Mouse (Mus musculus) hindbrain, embryonic 14.5 days (tissue): ENCODE results near the gene Ptdss2. TPM values are rescaled to one million over a fixed set of nuclear protein-coding genes. Genes with fewer than 3 reads are reported as not detected.
A peak's percentile ranks its signal among the peaks of the same experiment; 100 is the strongest.

Experiments
- ATAC-seq: fragments of 200-750 bp; cut with Nextera tagmentation; 2 replicates; pipeline ENCODE4 v1.8.0; 2017; ENCODE audit warnings: moderate number of reproducible peaks, mild to moderate bottlenecking, moderate TSS enrichment, moderate library complexity; ENCODE audit not compliant: low FRiP score
- DNase-seq: peaks from one replicate; pipeline ENCODE4 v3.0.0-alpha.2; 2015; ENCODE audit warnings: low spot score
- H3K27ac ChIP-seq: fragments of 300-500 bp; sonication (generic); 2 replicates; pipeline ENCODE4 v1.5.1; 2014; ENCODE audit warnings: mild to moderate bottlenecking, moderate library complexity
- H3K27me3 ChIP-seq: fragments of 300-500 bp; sonication (generic); 2 replicates; pipeline ENCODE4 v1.6.1; 2014; ENCODE audit warnings: mild to moderate bottlenecking, low read length, mixed read lengths; ENCODE audit not compliant: control insufficient read depth, insufficient read depth
- H3K36me3 ChIP-seq: fragments of 300-500 bp; sonication (generic); replicated peaks from 2 replicates; pipeline ENCODE4 v1.6.1; 2014; ENCODE audit not compliant: control insufficient read depth, insufficient read depth
- H3K4me1 ChIP-seq: fragments of 300-500 bp; sonication (generic); replicated peaks from 2 replicates; pipeline ENCODE4 v1.6.1; 2014; ENCODE audit warnings: antibody characterized with exemption, low read length, mixed read lengths; ENCODE audit not compliant: control insufficient read depth, insufficient read depth
- H3K4me2 ChIP-seq: fragments of 300-500 bp; sonication (generic); replicated peaks from 2 replicates; pipeline ENCODE4 v1.6.1; 2014; ENCODE audit warnings: mild to moderate bottlenecking, moderate library complexity
- H3K4me3 ChIP-seq: fragments of 300-500 bp; sonication (generic); replicated peaks from 2 replicates; pipeline ENCODE4 v1.5.1; 2014; ENCODE audit warnings: mild to moderate bottlenecking, low read length
- H3K9ac ChIP-seq: fragments of 300-500 bp; sonication (generic); 2 replicates; pipeline ENCODE4 v1.6.1; 2014
- H3K9me3 ChIP-seq: fragments of 300-500 bp; sonication (generic); 2 replicates; pipeline ENCODE4 v1.6.1; 2016; ENCODE audit warnings: low read length; ENCODE audit not compliant: control insufficient read depth
- WGBS: fragments of 180-500 bp; shearing (Covaris S2); extraction: QIAGEN DNeasy Blood & Tissue Kit; methylation state at CpG from one replicate; pipeline ENCODE4 v1.1.7; 2014; 5-methylcytosine and 5-hydroxymethylcytosine counted together
- polyA plus RNA-seq: library from polyadenylated mRNA; unstranded; fragments of >200 nt; fragmentation: Nextera tagmentation; extraction: Ambion mirVana; gene quantifications from 2 replicates; pipeline ENCODE4 v1.2.1, GENCODE M21; 2014

The Ptdss2 gene
- 86.1 and 92.0 TPM in 2 replicates for polyA plus RNA-seq

- Histone ChIP-seq H3K4me3 (peak within 1 kb of the TSS; percentile 54), H3K9me3 (no peaks in the 10 kb centered on the region), H3K36me3 (no peaks in the 10 kb centered on the region), H3K9ac (peak within 1 kb of the TSS; percentile 76), H3K27ac (peak within 1 kb of the TSS; percentile 77), H3K27me3 (no peaks in the 10 kb centered on the region), H3K4me2 (peak within 1 kb of the TSS; percentile 61), H3K4me1 (0 out of 2 replicates have a peak, but pooled peaks cover 4% of the 10 kb centered on the region)
- DNase-seq (no peak), ATAC-seq (no peak)
- WGBS = 54% methylated on average over 14 of the region's 14 CpGs
Observed at GRCm38 (mm10) chr7:141122245-141122644, at the start of gene Ptdss2. Gene Ptdss2, plus strand, starts transcription at chr7:141122382.

DNA sequence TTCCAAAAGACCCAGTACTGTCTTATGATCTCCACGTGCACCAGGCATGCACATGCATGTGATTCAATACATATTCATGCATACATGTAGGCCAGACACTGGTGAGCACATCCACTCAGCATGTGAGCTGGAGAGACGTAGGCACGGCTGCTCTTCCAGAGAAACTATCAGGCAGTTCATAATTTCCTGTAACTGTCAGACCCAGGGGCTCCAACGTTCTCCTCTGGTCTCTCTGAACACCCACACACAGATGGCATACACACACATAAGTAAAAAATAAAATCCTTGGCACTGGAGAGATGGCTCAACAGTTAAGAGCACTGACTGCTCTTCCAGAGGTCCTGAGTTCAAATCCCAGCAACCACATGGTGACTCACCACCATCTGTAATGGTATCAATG lies 48.4 kb upstream of the Ptdss2 start:
- 85% methylated on average over 4 of the region's 4 CpGs for WGBS
- no peak overlapping the region for H3K27ac ChIP-seq
- peaks cover 3% of the 10 kb centered on the region for H3K27me3 ChIP-seq
- DNase-seq (no peak), ATAC-seq (no peak)
- peaks cover 10% of the 10 kb centered on the region for H3K36me3 ChIP-seq
- H3K4me2 ChIP-seq = no peak overlapping the region
- H3K9me3 ChIP-seq = no peaks in the 10 kb centered on the region
- no peak overlapping the region for H3K4me3 ChIP-seq
- H3K4me1 ChIP-seq = peaks cover 3% of the 10 kb centered on the region; the same call in 1 of the 2 replicates
- no peak overlapping the region for H3K9ac ChIP-seq

GRCm38 (mm10) chr7:141077841-141078240 lies 44.3 kb upstream of the Ptdss2 start, which contains the start of gene Pkp3:
Gene Pkp3, plus strand, starts transcription at chr7:141078218.
- 90% methylated on average over 15 of the region's 15 CpGs for WGBS
- Histone ChIP-seq H3K4me2 (no peak within 1 kb of the TSS), H3K9me3 (no peaks in the 10 kb centered on the region), H3K4me1 (no peaks in the 10 kb centered on the region), H3K36me3 (no peaks in the 10 kb centered on the region), H3K27me3 (no peaks in the 10 kb centered on the region), H3K9ac (no peak within 1 kb of the TSS), H3K27ac (no peak within 1 kb of the TSS), H3K4me3 (no peak within 1 kb of the TSS)
- DNase-seq (no peak), ATAC-seq (no peak)

DNA sequence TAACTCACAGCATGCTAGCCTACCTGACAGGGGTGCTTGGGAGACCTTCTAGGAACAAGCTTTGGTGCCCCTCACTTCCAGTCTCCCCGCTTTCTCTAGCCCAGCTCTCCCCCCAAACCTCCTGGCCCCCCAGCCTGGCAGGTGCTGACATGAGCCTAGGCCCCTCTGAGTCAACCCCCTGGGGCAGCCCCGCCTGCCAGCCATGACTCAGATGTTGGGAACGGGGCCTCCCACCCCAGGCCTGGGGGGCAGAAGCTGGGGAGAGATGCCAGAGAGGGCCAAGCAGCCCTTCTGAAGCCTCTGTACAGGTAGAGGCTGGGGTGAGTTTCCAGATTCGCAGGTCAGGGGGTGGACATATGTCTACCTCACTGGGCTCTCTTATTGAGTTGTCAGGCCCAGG lies 43.3 kb upstream of the Ptdss2 start:
- DNase-seq (no peak), ATAC-seq (no peak)
- WGBS = 88% methylated on average over 4 of the region's 4 CpGs
- Histone ChIP-seq H3K27me3 (no peaks in the 10 kb centered on the region), H3K36me3 (no peaks in the 10 kb centered on the region), H3K4me3 (no peak overlapping the region), H3K9ac (no peak overlapping the region), H3K27ac (no peak overlapping the region), H3K4me1 (no peaks in the 10 kb centered on the region), H3K9me3 (no peaks in the 10 kb centered on the region), H3K4me2 (no peak overlapping the region)

GRCm38 (mm10) chr7:141079481-141080449 lies 42.4 kb upstream of the Ptdss2 start:
- WGBS = 31% methylated on average over 32 of the region's 34 CpGs
- no peak overlapping the region for H3K4me2 ChIP-seq
- no peaks in the 10 kb centered on the region for H3K36me3 ChIP-seq
- no peak for DNase-seq
- H3K4me3 ChIP-seq = no peak overlapping the region
- H3K27me3 ChIP-seq = no peaks in the 10 kb centered on the region
- H3K27ac ChIP-seq = no peak overlapping the region
- no peaks in the 10 kb centered on the region for H3K9me3 ChIP-seq
- no peak overlapping the region for H3K9ac ChIP-seq
- ATAC-seq = no peak
- no peaks in the 10 kb centered on the region for H3K4me1 ChIP-seq

DNA sequence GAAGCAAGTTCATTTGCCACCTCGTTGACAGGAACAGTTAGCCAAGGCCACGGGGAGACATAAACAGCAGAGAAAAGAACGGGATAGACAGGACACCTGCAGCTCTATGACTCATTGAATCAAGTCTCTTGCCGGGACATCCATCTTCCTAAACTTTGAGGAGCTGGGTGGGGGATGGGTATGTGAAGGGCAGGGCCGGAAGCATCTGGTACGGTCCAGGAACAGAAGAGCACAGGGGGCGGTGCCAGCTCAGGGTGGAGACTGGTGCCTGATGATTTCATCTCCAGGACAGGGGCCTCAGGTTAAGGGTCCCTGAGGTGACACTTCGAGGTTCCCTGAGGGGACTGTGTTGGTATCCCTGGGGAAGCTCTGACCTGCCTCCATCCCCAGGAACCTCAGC lies 34.3 kb upstream of the Ptdss2 start:
- H3K9me3 ChIP-seq = no peaks in the 10 kb centered on the region
- no peak overlapping the region for H3K27ac ChIP-seq
- H3K9ac ChIP-seq = no peak overlapping the region
- no peak for DNase-seq
- 41% methylated on average over 8 of the region's 8 CpGs for WGBS
- H3K27me3 ChIP-seq = peaks cover 41% of the 10 kb centered on the region
- no peak overlapping the region for H3K4me3 ChIP-seq
- H3K4me2 ChIP-seq = no peak overlapping the region
- H3K36me3 ChIP-seq = no peaks in the 10 kb centered on the region
- ATAC-seq = no peak
- H3K4me1 ChIP-seq = no peaks in the 10 kb centered on the region; the same call in 1 of the 2 replicates

- H3K9ac ChIP-seq = no peak overlapping the region
- no peak for DNase-seq
- WGBS = 20% methylated on average over 18 of the region's 18 CpGs
- no peak overlapping the region for H3K4me3 ChIP-seq
- no peaks in the 10 kb centered on the region; the same call in 1 of the 2 replicates for H3K4me1 ChIP-seq
- ATAC-seq = no peak
- H3K4me2 ChIP-seq = no peak overlapping the region
- peaks cover 45% of the 10 kb centered on the region for H3K27me3 ChIP-seq
- H3K27ac ChIP-seq = no peak overlapping the region
- H3K36me3 ChIP-seq = no peaks in the 10 kb centered on the region
- H3K9me3 ChIP-seq = no peaks in the 10 kb centered on the region
Observed at GRCm38 (mm10) chr7:141088473-141088872, 33.7 kb upstream of the Ptdss2 start.

DNA sequence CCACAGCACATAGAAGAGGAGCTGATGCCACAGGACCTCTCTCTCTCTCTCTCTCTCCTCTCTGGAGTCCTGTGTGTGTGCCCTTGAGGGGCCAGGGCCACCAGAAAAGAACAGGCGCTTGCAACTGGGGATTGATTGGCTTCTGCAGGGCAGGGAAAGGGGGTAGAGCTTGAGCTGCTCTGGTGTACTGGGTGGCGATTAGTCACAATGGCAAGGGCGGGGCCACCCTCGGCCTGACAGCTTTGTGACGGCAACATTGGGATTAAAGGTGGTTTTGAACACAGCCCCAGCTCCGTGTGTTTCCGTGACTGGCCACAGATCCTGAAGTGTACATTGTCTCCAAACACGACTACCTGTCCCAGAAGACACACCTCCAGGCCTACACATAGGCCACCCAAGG lies 32.0 kb upstream of the Ptdss2 start:
- peaks cover 45% of the 10 kb centered on the region for H3K27me3 ChIP-seq

DNA sequence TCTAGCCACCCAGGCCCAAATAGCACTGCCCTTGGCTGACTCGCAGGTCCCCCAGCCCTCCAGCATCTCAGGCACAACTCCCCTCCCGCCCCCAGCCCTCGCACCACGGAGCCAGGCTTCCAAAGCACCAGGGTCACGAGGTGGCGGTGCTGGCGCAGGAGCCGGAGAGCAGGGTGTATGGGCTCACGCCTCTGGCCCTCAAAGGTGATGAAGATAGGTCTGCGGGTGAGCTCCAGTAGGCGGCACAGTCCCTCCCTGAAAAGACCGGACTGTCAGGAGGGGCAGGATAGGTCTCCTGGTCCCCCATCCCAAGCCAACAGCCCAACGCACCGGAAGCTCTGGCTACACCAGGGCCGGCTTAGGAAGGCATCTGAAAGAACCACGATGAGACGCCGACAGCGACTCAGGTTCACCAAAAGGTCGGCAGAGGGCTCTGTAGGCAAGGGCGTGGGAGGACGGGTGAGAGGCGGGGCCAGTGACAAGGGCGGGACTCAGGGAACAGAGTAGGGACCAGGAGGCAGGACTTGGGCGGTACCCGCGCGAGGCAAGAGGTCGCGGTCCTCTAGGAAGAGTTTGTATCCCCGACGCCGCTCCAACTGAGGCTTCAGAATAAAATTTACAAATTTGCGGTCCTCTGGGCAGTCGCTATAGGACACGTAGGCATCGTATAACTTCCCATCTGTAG lies 30.0 kb upstream of the Ptdss2 start:
- WGBS = 4% methylated on average over 37 of the region's 37 CpGs
- Histone ChIP-seq H3K27me3 (peaks cover 42% of the 10 kb centered on the region), H3K9me3 (no peaks in the 10 kb centered on the region), H3K27ac (no peak overlapping the region), H3K4me1 (no peaks in the 10 kb centered on the region; the same call in 1 of the 2 replicates), H3K4me3 (peak overlapping the region; percentile 13), H3K36me3 (no peaks in the 10 kb centered on the region), H3K4me2 (peak overlapping the region; percentile 44), H3K9ac (no peak overlapping the region)
- DNase-seq (peak; percentile 58), ATAC-seq (0 out of 2 replicates have a peak, but pooled peaks have one; percentile 55)

More for the DNA sequence above, 32.0 kb upstream of the Ptdss2 start:
- no peaks in the 10 kb centered on the region for H3K36me3 ChIP-seq
- no peak overlapping the region for H3K27ac ChIP-seq
- no peak overlapping the region for H3K9ac ChIP-seq
- ATAC-seq = no peak
- WGBS = 69% methylated on average over 8 of the region's 8 CpGs
- DNase-seq = no peak
- no peaks in the 10 kb centered on the region for H3K9me3 ChIP-seq
- no peak overlapping the region for H3K4me2 ChIP-seq
- no peak overlapping the region for H3K4me3 ChIP-seq
- H3K4me1 ChIP-seq = no peaks in the 10 kb centered on the region; the same call in 1 of the 2 replicates
